Mouse (Mus musculus): ENCODE results near the gene Ric1.
A peak's percentile ranks its signal among the peaks of the same experiment; 100 is the strongest.

The Ric1 gene

DNA sequence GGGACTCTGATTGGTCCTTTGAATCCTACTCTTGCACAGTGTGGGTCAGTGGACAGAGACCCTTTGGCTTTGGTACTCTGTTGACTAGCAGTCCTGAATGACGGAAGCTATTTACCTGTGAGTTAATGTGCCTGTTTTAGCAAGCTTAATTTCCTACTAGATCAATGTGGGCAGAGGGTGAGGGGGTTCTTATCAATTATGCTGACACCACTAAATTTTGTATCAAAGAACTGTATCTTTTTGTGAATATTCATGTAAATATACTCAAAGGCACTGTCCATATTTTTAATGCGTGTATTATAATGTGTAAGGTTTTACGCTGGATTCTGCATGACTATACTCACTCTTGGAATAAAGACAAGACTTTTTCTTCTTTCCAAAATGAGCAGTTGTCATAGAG lies 82.6 kb downstream of the Ric1 start:
- no peak for DNase-seq (ENCODE audit: low read depth, low spot score)

DNA sequence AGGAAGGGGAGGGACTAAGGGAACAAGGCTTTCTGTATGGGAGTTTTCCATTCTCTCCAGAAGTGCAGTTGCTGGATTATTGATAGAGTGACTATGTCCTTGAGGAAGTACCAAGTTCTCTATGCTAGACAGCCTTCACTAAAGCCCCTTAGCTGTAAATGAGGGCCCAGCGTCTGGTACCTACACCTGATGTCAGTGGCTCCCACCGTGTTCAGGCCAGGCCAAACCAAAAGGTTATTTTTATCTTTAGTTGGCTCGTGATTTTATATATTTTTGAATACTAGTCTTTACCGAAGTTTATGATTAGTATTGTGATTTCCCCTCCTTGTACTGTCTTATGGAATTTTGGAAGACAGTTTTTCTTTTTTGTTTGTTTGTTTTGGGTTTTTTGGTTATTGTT lies 85.4 kb downstream of the Ric1 start:
- no peak for DNase-seq (ENCODE audit: low read depth, low spot score)

DNA sequence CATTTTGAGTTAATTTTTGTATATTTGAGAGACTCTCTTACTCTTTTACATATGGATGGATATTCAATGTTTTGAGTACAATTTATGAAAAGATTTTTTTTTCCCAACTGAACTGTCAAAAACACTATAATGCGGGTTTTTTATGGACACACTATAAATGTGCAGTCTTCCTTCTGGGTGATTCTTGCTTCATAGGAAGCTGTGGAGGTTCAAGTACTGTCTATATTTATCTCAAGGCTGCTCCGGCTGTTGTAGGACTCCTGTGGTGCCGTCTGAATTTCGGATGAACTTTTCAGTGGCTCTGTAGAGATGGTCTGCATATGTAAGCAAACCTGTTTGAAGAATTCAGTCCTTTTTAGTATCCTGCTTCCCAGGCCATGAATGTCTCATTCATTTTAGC lies 86.1 kb downstream of the Ric1 start:
- no peak for DNase-seq (ENCODE audit: low read depth, low spot score)

DNA sequence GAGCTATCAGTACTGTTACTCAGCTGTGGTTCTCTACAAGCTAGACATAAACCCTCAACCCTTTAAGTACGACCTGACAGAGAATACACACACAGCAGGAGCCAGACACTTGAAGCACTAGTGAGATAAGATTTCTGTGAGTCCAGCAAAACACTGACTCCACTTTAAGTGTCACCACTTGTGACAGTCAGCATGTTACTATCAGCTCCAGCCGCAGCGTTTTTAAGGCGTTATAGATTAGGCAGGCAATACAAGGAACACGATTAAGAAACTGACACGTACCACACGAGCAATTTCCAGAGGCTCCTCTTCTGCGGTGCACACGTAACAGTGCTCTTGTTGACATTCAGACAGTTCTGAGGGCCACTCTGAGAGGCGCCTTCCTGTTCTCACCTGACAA lies 88.8 kb downstream of the Ric1 start:
- no peak for DNase-seq (ENCODE audit: low read depth, low spot score)

DNA sequence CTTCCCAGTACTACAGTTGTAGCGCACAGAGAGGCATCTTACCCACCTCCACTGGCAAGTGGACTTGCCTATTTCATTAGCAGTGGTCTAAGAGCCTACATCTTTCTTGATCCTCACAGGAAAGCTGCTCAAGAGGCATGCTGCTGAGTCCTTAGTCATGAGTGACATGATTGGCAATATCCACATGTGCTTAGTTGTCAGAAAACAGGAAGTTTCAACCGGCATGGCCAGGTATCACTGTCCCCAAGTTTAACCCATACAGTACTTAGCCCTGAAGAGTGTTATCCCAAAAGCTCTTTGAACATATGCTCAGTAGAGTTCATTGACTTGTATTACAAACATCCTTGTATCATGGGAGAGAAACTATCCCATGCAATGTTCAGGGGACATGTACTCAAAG lies 90.0 kb downstream of the Ric1 start:
- no peak for DNase-seq (ENCODE audit: low read depth, low spot score)

DNA sequence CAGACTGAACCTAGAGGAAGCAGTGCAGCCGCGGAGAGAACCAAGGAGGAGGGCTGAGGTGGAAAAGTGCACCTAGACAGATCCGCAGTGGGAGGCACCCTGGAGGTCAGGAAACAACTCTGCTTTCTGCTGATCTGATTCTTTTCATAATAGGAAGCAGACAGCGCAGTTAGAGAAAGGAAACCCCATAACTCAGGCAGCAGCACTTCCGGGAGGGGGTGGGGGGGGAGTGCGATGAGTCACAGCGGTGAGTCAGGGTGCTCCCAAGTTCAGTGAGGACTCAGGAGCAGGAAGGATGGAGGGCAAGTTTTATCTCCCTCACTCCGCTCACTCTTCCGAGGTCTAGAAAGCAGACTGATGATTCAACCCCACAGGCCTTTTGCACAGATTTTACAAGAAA lies 119.0 kb downstream of the Ric1 start:
- DNase-seq (ENCODE audit: low read depth, low spot score) = peak; percentile 92

DNA sequence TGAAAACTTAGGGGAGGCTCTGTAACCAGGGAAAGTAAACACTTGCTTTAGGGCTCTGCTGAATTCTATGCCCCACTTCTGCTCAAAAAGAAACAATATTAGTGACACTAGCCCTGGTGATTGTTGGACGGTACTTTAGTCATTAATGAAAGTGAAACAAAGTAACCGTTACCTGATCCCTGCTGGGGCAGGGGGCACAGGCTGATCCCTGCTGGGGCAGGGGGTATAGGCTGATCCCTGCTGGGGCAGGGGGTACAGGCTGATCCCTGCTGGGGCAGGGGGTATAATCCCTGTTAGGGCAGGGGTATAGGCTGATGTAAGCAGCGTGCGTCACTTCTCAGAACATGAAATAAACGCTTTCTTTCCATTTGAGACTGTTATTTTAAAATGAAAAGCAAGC lies 119.4 kb downstream of the Ric1 start:
- no peak for DNase-seq (ENCODE audit: low read depth, low spot score)

DNA sequence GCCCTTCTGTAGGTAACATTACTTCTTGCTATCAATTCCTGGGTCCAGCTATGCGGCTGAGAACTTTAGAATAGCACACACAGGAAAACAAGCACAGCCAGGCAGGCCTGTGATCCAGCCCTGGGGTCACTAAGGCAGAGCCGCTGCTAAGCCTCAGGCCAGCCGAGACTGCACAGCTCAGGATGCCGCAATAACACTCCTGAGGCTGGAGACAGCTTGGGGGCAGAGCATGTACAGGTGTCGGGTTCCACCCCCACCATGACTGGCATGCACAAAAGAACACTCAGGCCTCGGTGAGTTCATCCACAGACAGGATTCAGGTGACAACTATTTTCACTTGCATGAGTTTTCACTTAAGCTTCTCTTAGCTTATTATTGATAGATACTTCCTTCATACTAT lies 120.1 kb downstream of the Ric1 start:
- DNase-seq (ENCODE audit: low read depth, low spot score) = peak; percentile 56

DNA sequence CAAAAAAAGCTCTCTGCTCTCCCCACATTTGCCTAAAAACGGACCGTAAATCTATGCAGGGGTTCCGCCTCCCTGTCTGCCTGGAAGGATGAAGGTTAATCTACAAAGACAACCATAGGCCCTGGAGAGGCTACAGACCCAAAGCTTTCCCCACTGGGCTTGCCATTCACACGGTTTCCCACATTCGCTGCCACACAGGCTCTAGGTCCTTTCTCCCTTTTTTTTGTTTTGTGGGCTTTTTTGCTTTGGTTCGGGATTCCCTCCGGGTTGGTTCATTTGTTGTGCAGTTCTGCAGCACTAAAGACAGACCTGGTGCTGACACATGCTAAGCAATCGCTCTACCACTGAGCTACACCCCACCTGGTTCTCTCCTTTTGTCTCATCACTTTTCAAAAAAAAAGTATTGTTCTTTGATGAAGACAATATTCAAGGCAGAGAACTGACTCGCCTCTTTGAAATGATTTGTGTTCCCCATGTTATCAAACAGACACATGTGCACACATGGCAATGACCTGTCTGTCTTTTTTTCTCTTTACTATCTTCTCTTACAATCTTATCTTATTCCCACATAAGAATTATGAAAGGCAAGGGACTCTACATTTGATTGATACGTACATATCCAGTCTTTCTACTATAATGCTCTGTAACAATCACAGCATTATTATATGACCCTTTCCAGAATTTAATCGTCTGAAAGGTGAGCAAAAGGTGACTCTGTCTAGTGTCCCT lies 121.3 kb downstream of the Ric1 start:
- no peak for DNase-seq (ENCODE audit: low read depth, low spot score)

DNA sequence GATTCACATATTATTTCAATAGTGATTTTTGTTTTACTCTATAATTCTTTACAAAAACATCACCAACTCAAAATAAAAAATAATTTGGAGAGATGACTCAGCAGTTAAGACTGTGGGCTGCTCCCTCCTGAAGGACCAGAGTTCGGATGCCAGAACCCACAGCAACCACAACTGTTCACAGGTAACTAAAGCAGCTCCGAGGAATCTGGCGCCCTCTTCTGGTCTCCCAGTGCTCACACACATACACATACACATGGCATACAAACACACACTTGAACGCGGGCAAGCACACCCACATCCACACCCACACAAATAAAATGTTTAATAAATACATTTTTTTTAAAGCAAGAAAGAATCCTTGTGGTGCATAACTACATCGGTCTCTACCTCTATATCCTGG lies 122.7 kb downstream of the Ric1 start:
- peak; percentile 81 for DNase-seq (ENCODE audit: low read depth, low spot score)

DNA sequence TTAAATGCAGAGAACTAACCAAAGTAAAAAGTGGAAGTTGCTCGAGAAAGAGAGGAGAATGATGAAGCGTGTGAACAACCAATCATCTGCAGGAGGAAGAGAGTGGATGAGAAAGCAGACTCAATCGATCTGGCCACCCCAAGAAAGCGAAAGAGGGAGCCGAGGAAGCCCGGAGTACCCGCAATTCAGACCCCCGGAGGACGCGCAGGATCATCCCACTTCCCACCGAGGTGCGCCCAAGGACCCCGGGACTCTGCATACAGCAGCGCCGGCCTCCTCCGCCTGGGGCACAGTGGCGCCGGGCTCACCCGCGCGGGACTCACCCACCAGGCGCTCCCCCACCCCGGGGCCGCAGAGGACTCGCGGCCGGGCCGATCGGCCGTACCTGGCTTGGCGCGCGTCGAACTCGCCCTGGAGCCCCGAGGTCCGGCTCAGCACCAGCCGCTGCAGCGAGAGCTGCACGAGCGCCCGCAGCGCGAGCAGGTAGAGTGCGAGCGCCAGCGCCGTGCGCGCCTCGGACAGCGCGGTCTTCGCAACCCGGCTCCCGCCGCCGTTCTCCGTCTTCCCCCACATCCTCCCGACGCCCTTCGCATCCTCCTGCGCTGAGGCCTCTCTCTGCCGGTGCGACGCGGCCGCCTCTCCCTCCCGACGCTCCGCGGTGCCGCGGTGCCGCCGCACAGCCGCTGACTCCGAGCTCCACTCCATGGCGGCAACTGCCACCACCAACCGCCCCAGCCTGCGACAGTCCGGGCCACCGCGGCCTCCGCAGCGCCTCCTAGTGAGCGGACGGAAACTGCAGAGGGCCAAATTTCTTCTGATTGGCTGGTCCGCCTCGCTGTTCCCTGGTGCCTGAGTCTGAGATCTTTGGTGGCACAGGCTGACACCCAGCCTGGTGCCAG lies 125.8 kb downstream of the Ric1 start, which contains the start of gene Ermp1:
Ermp1 (minus strand) TSS at position 765 of the 899 bp plus-strand sequence.
- peak; percentile 89 for DNase-seq (ENCODE audit: low read depth, low spot score)

DNA sequence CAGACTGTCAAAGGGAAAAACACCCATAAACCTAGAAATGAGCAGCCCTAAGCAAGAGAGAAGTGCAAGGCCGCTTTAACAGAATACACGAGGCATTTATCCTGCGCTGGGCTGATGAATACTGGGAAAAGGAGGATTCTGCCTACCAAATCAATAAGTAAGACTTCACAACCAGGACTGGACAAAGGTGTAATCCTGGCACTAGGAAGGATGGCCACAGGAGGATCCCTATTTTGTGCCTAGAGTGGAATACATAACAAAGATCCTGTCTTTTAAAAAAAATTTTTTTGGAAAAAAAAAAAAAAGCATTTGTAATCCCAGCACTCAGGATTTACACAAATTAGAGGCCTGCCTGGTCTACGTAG lies 126.5 kb downstream of the Ric1 start:
- DNase-seq (ENCODE audit: low read depth, low spot score) = no peak

DNA sequence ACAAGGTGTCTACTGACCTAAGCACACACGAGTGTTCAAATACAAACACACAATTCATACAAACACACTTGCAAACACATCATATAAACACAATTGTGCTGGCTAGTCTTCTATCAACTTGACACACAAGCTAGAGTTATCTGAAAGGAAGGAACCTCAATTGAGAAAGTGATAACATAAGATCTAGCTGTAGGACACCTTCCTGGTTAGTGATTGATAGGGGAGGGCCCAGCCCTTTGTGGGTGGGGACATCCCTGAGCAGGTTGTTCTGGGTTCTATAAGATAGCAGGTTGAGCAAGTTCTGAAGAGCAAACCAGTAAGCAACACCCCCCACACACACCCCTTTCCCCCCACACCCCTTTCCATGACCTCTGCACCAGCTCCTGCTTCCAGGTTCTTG lies 127.6 kb downstream of the Ric1 start:
- no peak for DNase-seq (ENCODE audit: low read depth, low spot score)

DNA sequence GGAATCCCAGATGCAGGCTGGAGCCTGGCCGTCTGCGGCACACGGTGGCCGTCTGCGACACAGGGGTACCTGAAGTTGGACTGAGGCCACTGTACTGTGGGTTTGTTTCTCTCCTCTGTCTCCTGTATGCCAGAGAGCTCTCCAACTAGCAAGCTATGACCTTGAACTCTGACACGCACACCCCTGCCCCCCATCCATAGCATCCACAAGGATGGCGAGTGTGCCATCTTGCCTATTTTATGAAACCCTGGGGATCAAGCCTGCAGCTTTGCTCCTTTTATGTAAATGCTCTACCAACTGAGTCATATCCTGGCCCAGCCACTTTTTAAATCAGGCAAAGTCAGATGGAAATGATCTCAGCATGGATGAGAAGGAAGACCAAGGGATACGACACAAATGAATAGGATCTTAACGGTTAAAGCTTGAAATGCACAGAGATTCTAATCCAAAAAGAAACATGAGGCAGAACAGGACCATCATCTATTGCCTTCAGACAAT lies 131.7 kb downstream of the Ric1 start:
- peak; percentile 79 for DNase-seq (ENCODE audit: low read depth, low spot score)

DNA sequence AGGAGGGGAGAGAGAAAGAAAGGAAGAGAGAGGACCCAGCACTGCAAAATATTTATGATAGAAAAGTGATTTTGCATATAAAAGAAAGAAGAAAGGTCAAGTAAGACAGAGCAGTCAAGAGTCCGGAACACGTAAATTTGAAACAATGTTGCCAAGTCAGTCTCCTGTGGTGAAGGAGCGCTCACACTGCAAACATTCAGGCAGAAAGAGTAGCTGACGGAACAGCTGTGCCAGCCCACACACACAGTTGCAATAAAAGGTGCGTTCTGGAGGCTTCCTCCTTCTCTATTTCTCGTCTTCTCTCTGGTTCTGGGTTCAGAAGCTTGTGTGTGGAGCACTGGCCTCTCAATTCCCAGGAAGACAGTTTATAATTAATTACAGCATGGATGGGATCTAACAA lies 133.1 kb downstream of the Ric1 start:
- no peak for DNase-seq (ENCODE audit: low read depth, low spot score)

DNA sequence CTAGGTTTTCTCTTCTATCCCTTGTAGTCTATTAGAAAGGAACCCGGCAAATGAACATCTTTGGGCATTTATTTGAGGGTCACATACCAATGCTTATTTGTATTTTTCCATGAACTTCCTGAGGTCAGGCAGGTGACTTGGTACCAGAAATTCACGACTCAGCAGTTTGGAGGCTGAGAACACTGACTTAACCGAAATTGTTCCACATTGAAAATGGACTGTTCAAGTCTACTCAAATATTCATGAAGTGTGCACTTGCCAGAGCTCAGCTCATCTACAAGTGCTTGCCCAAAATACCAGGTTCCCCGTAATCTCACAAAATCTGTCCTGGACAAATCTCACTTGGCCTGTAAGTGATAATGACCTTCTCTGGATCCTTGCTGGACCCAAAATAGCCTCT lies 133.9 kb downstream of the Ric1 start:
- no peak for DNase-seq (ENCODE audit: low read depth, low spot score)

Data from 3T3-L1 (cell line).